Mouse (Mus musculus): ENCODE data around the gene Vrtn. TPM values are rescaled to one million over a fixed set of nuclear protein-coding genes. Genes with fewer than 3 reads are reported as not detected.

Vrtn gene
- total RNA-seq, 2 experiments from 2014 or later: not detected

GRCm38 (mm10) chr12:84684569-84684968 lies 43.8 kb downstream of the Vrtn start:
- DNase-seq: no peak
- intact Hi-C loops (cut with DNase I): no loop called here

DNA sequence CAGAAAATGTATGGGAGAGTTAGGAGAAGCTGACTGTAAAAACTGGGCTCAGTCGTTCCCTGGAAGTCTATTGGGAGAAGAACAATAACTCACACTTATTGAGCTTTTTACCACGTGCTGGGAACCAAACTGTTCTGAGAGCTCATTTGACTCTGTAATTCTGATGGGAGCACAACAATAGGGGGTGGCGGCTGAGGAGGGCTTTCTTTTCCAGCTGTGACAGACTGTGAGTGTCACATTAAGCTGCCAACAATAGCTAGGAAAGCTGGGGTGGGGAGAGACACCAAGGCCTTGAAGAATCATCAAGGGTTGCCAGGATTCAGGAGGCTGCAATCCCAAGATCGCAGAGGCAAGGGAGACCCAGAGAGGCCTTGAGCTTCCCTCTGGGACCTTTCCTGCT lies 45.4 kb downstream of the Vrtn start:
- no peak for DNase-seq
- intact Hi-C loops (cut with DNase I): no loop called here

DNA sequence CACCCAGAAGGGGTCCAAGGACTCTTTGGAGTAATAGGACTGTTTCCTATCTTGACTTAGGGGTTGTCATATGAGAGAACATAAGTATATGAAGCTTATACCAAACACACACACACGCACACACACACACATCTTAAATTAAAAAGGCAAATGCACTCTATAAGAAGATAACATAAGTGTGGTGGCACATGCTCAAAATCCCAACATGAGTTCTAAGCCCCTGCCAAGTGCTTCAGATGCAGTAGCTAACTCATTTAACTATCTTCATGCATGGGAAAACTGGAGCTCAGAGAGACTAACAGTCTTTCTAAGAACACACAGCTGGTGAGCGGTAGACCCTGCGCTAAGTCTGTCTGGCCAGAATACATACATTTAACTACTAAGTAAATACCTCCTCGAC lies 46.7 kb downstream of the Vrtn start:
- no peak for DNase-seq
- intact Hi-C loops (cut with DNase I): no loop called here

DNA sequence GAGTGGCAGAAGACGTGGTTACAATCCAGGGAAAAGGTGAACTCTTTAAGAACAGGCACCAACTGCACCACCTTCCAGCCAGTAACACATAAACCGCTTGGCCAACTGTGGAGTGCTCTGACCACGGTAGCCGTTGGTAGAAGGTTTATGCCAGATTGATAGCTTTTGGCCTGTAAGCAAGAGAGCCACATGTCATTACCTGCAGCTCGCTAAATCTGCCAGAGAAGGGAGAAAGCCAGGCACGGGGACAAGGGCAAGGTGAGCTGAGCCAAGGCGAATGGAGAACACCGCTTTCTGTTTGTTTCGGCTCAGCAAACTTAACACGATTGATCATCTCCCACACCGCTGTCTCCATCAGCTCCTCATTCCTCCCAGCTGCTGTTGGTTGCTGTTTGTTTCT lies 48.2 kb downstream of the Vrtn start:
- DNase-seq: no peak
- intact Hi-C loops (cut with DNase I): no loop called here

- intact Hi-C loops (cut with DNase I): no loop called here
- DNase-seq: no peak
Observed at GRCm38 (mm10) chr12:84691347-84691746, 50.5 kb downstream of the Vrtn start.

- intact Hi-C loops (cut with DNase I): no loop called here
- DNase-seq: no peak
Observed at GRCm38 (mm10) chr12:84692141-84692540, 51.3 kb downstream of the Vrtn start.

- intact Hi-C loops (cut with DNase I): no loop called here
- DNase-seq: peak; percentile 76 to 78
Observed at GRCm38 (mm10) chr12:84698319-84699081, 57.7 kb downstream of the Vrtn start, which contains the start of gene Syndig1l. Gene Syndig1l, minus strand, starts transcription at chr12:84698831.

Other genes with a start within 250 kb of the Vrtn start
- gene Entpd5, start 232.0 kb upstream of the Vrtn start, total RNA-seq (2021): 10 to 100 TPM; 61.6 to 68.2 TPM
- gene Bbof1, start 231.9 kb upstream of the Vrtn start, total RNA-seq (2021): 1 to 10 TPM; 1.2 TPM
- 10 to 100 TPM; 11.7 to 12.1 TPM for gene Rnf113a2, start 223.8 kb upstream of the Vrtn start, total RNA-seq (2021)
- gene Aldh6a1, start 190.0 kb upstream of the Vrtn start, total RNA-seq (2021): 100 to 1,000 TPM; 208 to 210 TPM
- gene Lin52, start 189.6 kb upstream of the Vrtn start, total RNA-seq (2021): 10 to 100 TPM; 12.4 to 14.9 TPM
- gene Vsx2, start 71.3 kb upstream of the Vrtn start, total RNA-seq (2021): not detected
- gene Abcd4, start 23.6 kb upstream of the Vrtn start, total RNA-seq (2021): 1 to 10 TPM; 5.2 to 7.1 TPM
- gene Syndig1l, start 57.8 kb downstream of the Vrtn start, total RNA-seq (2021): not detected
- 10 to 100 TPM; 29.9 to 30.0 TPM for gene Npc2, start 132.1 kb downstream of the Vrtn start, total RNA-seq (2021)
- gene Isca2, start 132.2 kb downstream of the Vrtn start, total RNA-seq (2021): 10 to 100 TPM; 78.2 to 81.0 TPM
- 1 to 10 TPM; 1.4 to 1.9 TPM for gene Ltbp2, start 235.5 kb downstream of the Vrtn start, total RNA-seq (2021)